Mouse (Mus musculus) MEL (cell line): ENCODE results near the gene Kcnk10. TPM values are rescaled to one million over a fixed set of nuclear protein-coding genes. Genes with fewer than 3 reads are reported as not detected.

Experiments used
- DNase-seq: peaks from one replicate; pipeline ENCODE4 v3.0.0; 2011; ENCODE audit warnings: low read depth, low spot score
- H3K27ac ChIP-seq: 2 replicates; pipeline ENCODE4 v1.5.1; 2012; ENCODE audit warnings: low read depth, mild to moderate bottlenecking, control low read depth, low read length, moderate library complexity; ENCODE audit not compliant: control insufficient read depth
- H3K27me3 ChIP-seq, 2 experiments: fragments of 150-350 bp in 1 of 2; sonication (generic) in 1 of 2; 2 replicates each; pipeline ENCODE4 v1.6.1; 2012; ENCODE audit warnings: low read length in 2 of 2, mild to moderate bottlenecking in 2 of 2, improper control_type of control experiment in 1 of 2, moderate library complexity in 1 of 2; ENCODE audit not compliant: insufficient read depth in 2 of 2, control insufficient read depth in 1 of 2
- H3K36me3 ChIP-seq, 2 experiments: 2 replicates each; pipeline ENCODE4 v1.6.1; 2012 to 2014; ENCODE audit warnings: low read length in 2 of 2, improper control_type of control experiment in 1 of 2, inconsistent platforms in 1 of 2, mild to moderate bottlenecking in 1 of 2; ENCODE audit not compliant: insufficient read depth in 2 of 2, control insufficient read depth in 1 of 2
- H3K4me1 ChIP-seq, 2 experiments: fragments of 150-350 bp in 1 of 2; sonication (generic) in 1 of 2; 2 replicates each; pipeline ENCODE4 v1.6.1; 2012; ENCODE audit warnings: low read length in 2 of 2, improper control_type of control experiment in 1 of 2, mild to moderate bottlenecking in 1 of 2; ENCODE audit not compliant: insufficient read depth in 2 of 2, control insufficient read depth in 1 of 2
- H3K4me3 ChIP-seq, 2 experiments: fragments of 150-350 bp in 1 of 2; sonication (generic) in 1 of 2; 2 replicates each; pipeline ENCODE4 v1.5.1; 2012; ENCODE audit warnings: low read depth in 2 of 2, low read length in 2 of 2, mild to moderate bottlenecking in 2 of 2, moderate library complexity in 2 of 2, control low read depth in 1 of 2, improper control_type of control experiment in 1 of 2; ENCODE audit not compliant: control insufficient read depth in 1 of 2, insufficient read depth in 1 of 2
- H3K79me2 ChIP-seq: 2 replicates; pipeline ENCODE4 v1.6.1; 2012; ENCODE audit warnings: mild to moderate bottlenecking, low read length, moderate library complexity; ENCODE audit not compliant: control insufficient read depth, poor library complexity, insufficient read depth
- H3K9ac ChIP-seq: 2 replicates; pipeline ENCODE4 v1.6.1; 2012; ENCODE audit warnings: low read depth, mild to moderate bottlenecking, control low read depth, low read length, moderate library complexity; ENCODE audit not compliant: control insufficient read depth, poor library complexity, severe bottlenecking
- H3K9me3 ChIP-seq: fragments of 150-350 bp; sonication (generic); replicated peaks from 2 replicates; pipeline ENCODE4 v1.6.1; 2012; ENCODE audit warnings: mild to moderate bottlenecking, low read length, improper control_type of control experiment, moderate library complexity; ENCODE audit not compliant: insufficient read depth
- BHLHE40 ChIP-seq: IDR thresholded peaks from 2 replicates; pipeline ENCODE4 v1.6.1; 2012; ENCODE audit warnings: low read depth, mild to moderate bottlenecking, inconsistent platforms, low read length, improper control_type of control experiment, borderline replicate concordance
- CHD2 ChIP-seq: IDR thresholded peaks from 2 replicates; pipeline ENCODE4 v1.6.1; 2011; ENCODE audit warnings: low read length, improper control_type of control experiment
- E2F4 ChIP-seq: IDR thresholded peaks from 2 replicates; pipeline ENCODE4 v1.6.1; 2011; ENCODE audit warnings: low read depth, low read length, improper control_type of control experiment, borderline replicate concordance
- GATA1 ChIP-seq: IDR thresholded peaks from 2 replicates; pipeline ENCODE4 v1.6.1; 2011; ENCODE audit warnings: low read depth, low read length, improper control_type of control experiment
- JUND ChIP-seq: IDR thresholded peaks from 2 replicates; pipeline ENCODE4 v1.6.1; 2011; ENCODE audit warnings: low read depth, mild to moderate bottlenecking, improper control_type of control experiment, low read length
- KAT2A ChIP-seq: conservative IDR thresholded peaks from 2 replicates; pipeline ENCODE4 v1.6.1; 2012; ENCODE audit warnings: low read depth, low read length, improper control_type of control experiment, inconsistent platforms
- MAFK ChIP-seq: IDR thresholded peaks from 2 replicates; pipeline ENCODE4 v1.6.1; 2011; ENCODE audit warnings: low read depth, mild to moderate bottlenecking, low read length, improper control_type of control experiment, borderline replicate concordance
- MAZ ChIP-seq: IDR thresholded peaks from 2 replicates; pipeline ENCODE4 v1.6.1; 2012; ENCODE audit warnings: low read depth, mild to moderate bottlenecking, inconsistent platforms, low read length, improper control_type of control experiment
- MEF2A ChIP-seq: IDR thresholded peaks from 2 replicates; pipeline ENCODE4 v1.6.1; 2014; ENCODE audit warnings: low read depth, mild to moderate bottlenecking, inconsistent platforms, low read length, improper control_type of control experiment; ENCODE audit not compliant: poor library complexity, insufficient replicate concordance, severe bottlenecking; ENCODE audit errors: extremely low read depth
- MYB ChIP-seq: IDR thresholded peaks from 2 replicates; pipeline ENCODE4 v1.6.1; 2011; ENCODE audit warnings: mild to moderate bottlenecking, low read depth, low read length, improper control_type of control experiment
- MYC ChIP-seq: IDR thresholded peaks from 2 replicates; pipeline ENCODE4 v1.6.1; 2011; ENCODE audit warnings: low read depth, mild to moderate bottlenecking, low read length, improper control_type of control experiment, moderate library complexity
- POLR2AphosphoS5 ChIP-seq: IDR thresholded peaks from 2 replicates; pipeline ENCODE4 v1.6.1; 2012; ENCODE audit warnings: low read depth, borderline replicate concordance, mild to moderate bottlenecking, inconsistent platforms, low read length, moderate library complexity, mixed read lengths
- RCOR1 ChIP-seq: IDR thresholded peaks from 2 replicates; pipeline ENCODE4 v1.6.1; 2012; ENCODE audit warnings: low read depth, mild to moderate bottlenecking, inconsistent platforms, low read length, improper control_type of control experiment
- SIN3A ChIP-seq: IDR thresholded peaks from 2 replicates; pipeline ENCODE4 v1.6.1; 2012; ENCODE audit warnings: low read length, improper control_type of control experiment, inconsistent platforms
- TBP ChIP-seq: IDR thresholded peaks from 2 replicates; pipeline ENCODE4 v1.8.0; 2011; ENCODE audit warnings: low read depth, low read length, improper control_type of control experiment
- UBTF ChIP-seq: IDR thresholded peaks from 2 replicates; pipeline ENCODE4 v1.6.1; 2012; ENCODE audit warnings: low read depth, mild to moderate bottlenecking, inconsistent platforms, low read length, improper control_type of control experiment, moderate library complexity, borderline replicate concordance; ENCODE audit not compliant: insufficient read depth
- USF1 ChIP-seq: IDR thresholded peaks from 2 replicates; pipeline ENCODE4 v1.6.1; 2014; ENCODE audit warnings: low read depth, mild to moderate bottlenecking, inconsistent platforms, low read length, improper control_type of control experiment, moderate library complexity
- USF2 ChIP-seq, 2 experiments: IDR thresholded peaks; 2 replicates each; pipeline ENCODE4 v1.6.1; 2011 to 2012; ENCODE audit warnings: improper control_type of control experiment in 2 of 2, low read length in 2 of 2, borderline replicate concordance in 1 of 2, inconsistent platforms in 1 of 2, low read depth in 1 of 2, mild to moderate bottlenecking in 1 of 2; ENCODE audit not compliant: insufficient read depth in 1 of 2
- ZKSCAN1 ChIP-seq: IDR thresholded peaks from 2 replicates; pipeline ENCODE4 v1.6.1; 2012; ENCODE audit warnings: low read depth, mild to moderate bottlenecking, inconsistent platforms, low read length, improper control_type of control experiment, moderate library complexity
- ZNF384 ChIP-seq: IDR thresholded peaks from 2 replicates; pipeline ENCODE4 v1.6.1; 2012; ENCODE audit warnings: low read depth, mild to moderate bottlenecking, inconsistent platforms, low read length, improper control_type of control experiment
- polyA plus RNA-seq, 2 experiments: library from polyadenylated mRNA; stranded (reverse) in 1 of 2; unstranded in 1 of 2; fragments of >175 nt in 1 of 2; fragments of >200 nt in 1 of 2; gene quantifications; 2 replicates each; pipeline versions ENCODE4 v1.2.1 to v1.2.4; 2012; ENCODE audit warnings: low replicate concordance in 2 of 2, low read depth in 1 of 2; ENCODE audit not compliant: insufficient read length in 2 of 2, insufficient read depth in 1 of 2, missing spikeins in 1 of 2
- total RNA-seq: library from RNA; depleted of rRNA; stranded (reverse); fragments of 300-350 nt; gene quantifications from 2 replicates; pipeline ENCODE4 v1.2.3, GENCODE M21; 2012

Gene Kcnk10
- total and polyA plus RNA-seq, 3 experiments: not detected

DNA sequence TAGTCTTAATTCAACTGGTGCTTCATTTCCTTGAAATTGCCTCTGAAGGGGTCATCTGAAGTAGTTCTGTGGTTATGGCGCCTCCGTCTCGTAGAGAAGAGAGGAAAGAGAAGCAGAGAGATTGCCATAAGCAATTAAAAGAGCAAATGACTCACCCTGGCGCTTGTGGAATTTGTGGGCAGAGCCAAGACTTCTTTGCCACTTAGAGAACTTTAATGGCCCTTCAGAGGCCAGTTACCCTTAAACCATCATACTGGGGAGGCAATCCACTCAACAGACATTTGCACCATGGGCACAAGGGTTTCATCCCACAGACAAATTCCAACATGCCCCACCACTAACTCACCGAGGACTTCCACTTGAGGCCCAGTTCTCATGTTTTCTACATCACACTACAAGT is 41.4 kb downstream of the Kcnk10 start:
- no peak for DNase-seq
- no peaks in the 10 kb centered on the region for H3K27me3 ChIP-seq
- H3K4me1 ChIP-seq: no peaks in the 10 kb centered on the region
- TF ChIP-seq MEF2A: no peak
- TF ChIP-seq SIN3A: no peak
- no peak for TF ChIP-seq TBP
- no peak for TF ChIP-seq GATA1
- TF ChIP-seq ZKSCAN1: no peak
- TF ChIP-seq MYC: no peak
- no peak for TF ChIP-seq CHD2
- TF ChIP-seq USF2 (IDR thresholded peaks at IDR 0.05; ENCODE audit: borderline replicate concordance in 1 of 2, insufficient read depth in 1 of 2, low read depth in 1 of 2, low read length in 2 of 2): no peak
- TF ChIP-seq UBTF: no peak
- TF ChIP-seq MYB: no peak
- TF ChIP-seq RCOR1: no peak
- no peak for TF ChIP-seq MAFK
- TF ChIP-seq USF1: no peak
- no peak for TF ChIP-seq KAT2A
- no peak for TF ChIP-seq ZNF384
- H3K9me3 ChIP-seq: no peaks in the 10 kb centered on the region
- H3K4me3 ChIP-seq: no peak overlapping the region
- H3K27ac ChIP-seq: no peak overlapping the region
- no peaks in the 10 kb centered on the region for H3K79me2 ChIP-seq
- H3K36me3 ChIP-seq: no peaks in the 10 kb centered on the region
- no peak overlapping the region for H3K9ac ChIP-seq

GRCm38 (mm10) chr12:98536036-98536435 is 42.1 kb downstream of the Kcnk10 start:
- H3K4me1 ChIP-seq: no peaks in the 10 kb centered on the region
- H3K36me3 ChIP-seq: no peaks in the 10 kb centered on the region
- no peak overlapping the region for H3K27ac ChIP-seq
- TF ChIP-seq TBP (no peak), USF1 (no peak), BHLHE40 (no peak), POLR2AphosphoS5 (no peak), E2F4 (no peak), CHD2 (no peak), MAZ (no peak), JUND (no peak)
- TF ChIP-seq, all 39 proteins: peak for 0
- Histone ChIP-seq H3K79me2 (no peaks in the 10 kb centered on the region), H3K4me3 (no peak overlapping the region), H3K9me3 (no peaks in the 10 kb centered on the region), H3K9ac (no peak overlapping the region), H3K27me3 (no peaks in the 10 kb centered on the region)
- no peak for DNase-seq
